Mouse (Mus musculus) forebrain, embryonic 14.5 days (tissue): ENCODE data around the gene March5. TPM values are rescaled to one million over a fixed set of nuclear protein-coding genes. Genes with fewer than 3 reads are reported as not detected.
A peak's percentile ranks its signal among the peaks of the same experiment; 100 is the strongest.

ENCODE experiments used
- ATAC-seq: fragments of 200-750 bp; cut with Nextera tagmentation; 2 replicates; pipeline ENCODE4 v1.8.0; 2017; ENCODE audit warnings: mild to moderate bottlenecking, moderate library complexity
- DNase-seq: peaks from one replicate; pipeline ENCODE4 v3.0.0-alpha.2; 2015; ENCODE audit warnings: low spot score
- H3K27ac ChIP-seq: fragments of 300-500 bp; sonication (generic); 2 replicates; pipeline ENCODE4 v1.5.1; 2014; ENCODE audit warnings: low read depth, mild to moderate bottlenecking, control low read depth, low read length, moderate library complexity
- H3K27me3 ChIP-seq: fragments of 300-500 bp; sonication (generic); replicated peaks from 2 replicates; pipeline ENCODE4 v1.6.1; 2014; ENCODE audit warnings: low read length, control low read depth, mixed read lengths; ENCODE audit not compliant: control insufficient read depth, insufficient read depth
- H3K36me3 ChIP-seq: fragments of 300-500 bp; sonication (generic); 2 replicates; pipeline ENCODE4 v1.6.1; 2014; ENCODE audit warnings: low read length, control low read depth; ENCODE audit not compliant: control insufficient read depth, insufficient read depth
- H3K4me1 ChIP-seq: fragments of 300-500 bp; sonication (generic); 2 replicates; pipeline ENCODE4 v1.6.1; 2014; ENCODE audit warnings: antibody characterized with exemption, low read length, control low read depth; ENCODE audit not compliant: control insufficient read depth, insufficient read depth
- H3K4me2 ChIP-seq: fragments of 300-500 bp; sonication (generic); 2 replicates; pipeline ENCODE4 v1.6.1; 2014; ENCODE audit warnings: mild to moderate bottlenecking, control low read depth, low read length
- H3K4me3 ChIP-seq: fragments of 300-500 bp; sonication (generic); 2 replicates; pipeline ENCODE4 v1.5.1; 2014; ENCODE audit warnings: low read depth, low read length, control low read depth
- H3K9ac ChIP-seq: fragments of 300-500 bp; sonication (generic); 2 replicates; pipeline ENCODE4 v1.6.1; 2014; ENCODE audit warnings: mild to moderate bottlenecking, low read length, control low read depth, moderate library complexity
- H3K9me3 ChIP-seq: fragments of 300-500 bp; sonication (generic); replicated peaks from 2 replicates; pipeline ENCODE4 v1.6.1; 2016; ENCODE audit warnings: low read length, control low read depth, mixed read lengths; ENCODE audit not compliant: control insufficient read depth
- WGBS: fragments of 180-500 bp; shearing (Covaris S2); extraction: QIAGEN DNeasy Blood & Tissue Kit; methylation state at CpG from one replicate; pipeline ENCODE4 v1.1.7; 2014; 5-methylcytosine and 5-hydroxymethylcytosine counted together
- polyA plus RNA-seq: library from polyadenylated mRNA; unstranded; fragments of >200 nt; fragmentation: Nextera tagmentation; extraction: Ambion mirVana; gene quantifications from 2 replicates; pipeline ENCODE4 v1.2.1, GENCODE M21; 2014

The March5 gene
- polyA plus RNA-seq, 1 experiment from 2014 or later, result 143 TPM

DNA sequence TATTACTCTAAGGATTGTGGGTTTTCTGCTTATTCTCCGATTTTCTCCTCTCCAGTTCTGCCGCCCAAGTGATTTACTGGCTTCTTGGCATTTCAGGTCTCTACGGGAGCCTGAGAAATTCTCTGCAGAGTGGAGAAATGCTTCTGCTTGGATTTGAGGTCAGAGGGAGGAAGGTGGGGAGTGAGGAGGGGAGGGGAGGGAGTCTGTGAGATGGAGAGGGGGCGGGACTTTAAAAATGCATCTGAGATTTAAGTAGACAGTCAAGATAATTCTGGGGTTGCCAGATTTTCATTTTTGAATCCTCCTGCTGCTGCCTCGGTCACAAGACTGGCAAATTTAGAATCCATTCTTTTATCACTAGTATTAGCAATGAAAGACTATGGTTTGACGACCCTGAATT lies 31.4 kb upstream of the March5 start:
- WGBS, result 9% methylated on average over 6 of the region's 6 CpGs
- H3K9me3 ChIP-seq, result no peaks in the 10 kb centered on the region

DNA sequence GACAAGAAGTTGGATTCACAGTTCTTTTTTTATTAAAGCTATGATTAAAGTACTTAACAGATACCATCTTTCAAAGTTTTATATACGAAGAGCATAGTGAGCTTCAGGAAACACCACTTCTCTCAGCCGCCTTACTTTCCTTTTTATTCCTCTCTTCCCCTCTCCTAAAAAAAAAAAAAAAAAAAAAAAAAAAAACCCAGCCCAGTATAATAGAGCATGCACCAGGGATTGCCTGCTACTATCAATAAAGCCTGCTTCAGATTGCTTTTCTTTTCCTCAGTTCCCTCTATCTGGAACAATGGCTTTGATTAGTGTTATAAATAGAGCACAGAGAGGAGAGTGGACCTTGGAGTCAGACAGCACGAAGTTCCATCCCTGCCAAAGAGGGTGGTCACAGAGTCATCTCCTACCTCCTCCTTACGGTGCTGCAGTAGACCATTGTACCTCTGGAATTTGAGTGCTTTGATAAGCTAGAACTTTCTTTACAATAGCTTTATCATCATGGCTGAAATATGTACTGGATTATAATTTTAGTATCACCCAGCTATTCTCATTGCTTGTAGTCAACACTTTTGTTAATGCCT lies 30.4 kb upstream of the March5 start:
- H3K4me3 ChIP-seq, result peak overlapping the region; percentile 23
- H3K4me2 ChIP-seq, result peak overlapping the region; percentile 47
- no peaks in the 10 kb centered on the region for H3K36me3 ChIP-seq
- H3K27me3 ChIP-seq, result peaks cover 7% of the 10 kb centered on the region
- H3K9me3 ChIP-seq, result no peaks in the 10 kb centered on the region
- ATAC-seq, result no peak
- H3K9ac ChIP-seq, result 0 out of 2 replicates have a peak overlapping the region, but pooled peaks have one; percentile 35
- no peak overlapping the region for H3K27ac ChIP-seq
- 46% methylated on average over 4 of the region's 4 CpGs for WGBS
- H3K4me1 ChIP-seq, result peaks cover 12% of the 10 kb centered on the region; the same call in 1 of the 2 replicates
- no peak for DNase-seq

More for the DNA sequence above, 31.4 kb upstream of the March5 start:
- DNase-seq (peak; percentile 46), ATAC-seq (no peak)
- Histone ChIP-seq H3K9ac (no peak overlapping the region), H3K4me2 (peak overlapping the region; percentile 100), H3K27ac (no peak overlapping the region), H3K4me1 (peaks cover 12% of the 10 kb centered on the region; the same call in 1 of the 2 replicates), H3K27me3 (peaks cover 7% of the 10 kb centered on the region), H3K4me3 (peak overlapping the region; percentile 69), H3K36me3 (no peaks in the 10 kb centered on the region)

DNA sequence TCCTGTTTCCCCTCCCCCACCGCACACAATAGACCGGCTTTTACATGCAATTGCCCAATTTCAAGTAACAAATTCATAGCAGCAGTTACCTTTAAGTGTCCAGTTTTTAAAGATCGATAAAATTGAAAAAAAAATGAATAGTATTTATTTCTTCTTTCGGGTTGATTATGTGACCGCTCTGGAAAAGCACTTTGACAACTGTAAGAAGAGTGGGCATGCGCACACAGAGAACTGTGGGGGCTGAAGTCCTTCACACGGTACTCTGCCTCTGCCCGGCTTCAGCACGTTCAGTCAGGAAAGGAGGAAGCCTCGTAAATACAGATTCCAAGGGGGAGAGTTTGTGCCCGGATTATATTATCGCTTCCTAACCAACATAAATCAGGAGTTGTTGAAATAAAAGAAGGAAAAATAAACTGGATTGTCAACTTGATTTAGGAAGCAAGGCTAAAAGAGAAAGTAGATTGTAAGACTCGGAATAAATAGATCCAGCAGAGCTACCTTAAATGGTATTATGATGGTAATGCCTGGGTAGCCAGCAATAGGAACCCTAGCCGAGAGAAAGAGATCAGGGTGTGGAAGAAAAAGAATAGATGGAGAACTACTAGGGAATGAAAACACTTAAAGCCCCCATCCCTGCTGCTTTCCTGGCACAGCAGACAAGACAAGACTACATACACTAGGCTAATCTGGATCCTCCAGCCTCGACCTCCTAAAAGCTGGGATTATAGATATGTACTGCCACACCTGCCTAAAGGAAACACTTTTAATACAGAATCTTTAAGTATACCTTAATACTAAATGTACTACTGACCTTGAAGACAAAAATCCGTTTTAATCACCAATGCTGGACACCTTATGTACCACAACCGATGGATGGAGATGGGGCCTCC lies 29.3 kb upstream of the March5 start:
- Histone ChIP-seq H3K4me2 (peak overlapping the region; percentile 44), H3K27me3 (peaks cover 2% of the 10 kb centered on the region), H3K27ac (no peak overlapping the region), H3K9me3 (no peaks in the 10 kb centered on the region), H3K9ac (0 out of 2 replicates have a peak overlapping the region, but pooled peaks have one; percentile 6), H3K36me3 (no peaks in the 10 kb centered on the region), H3K4me3 (peak overlapping the region; percentile 36), H3K4me1 (peaks cover 7% of the 10 kb centered on the region; the same call in 1 of the 2 replicates)
- 14% methylated on average over 17 of the region's 17 CpGs for WGBS
- DNase-seq (peak; percentile 92), ATAC-seq (peak; percentile 76)

DNA sequence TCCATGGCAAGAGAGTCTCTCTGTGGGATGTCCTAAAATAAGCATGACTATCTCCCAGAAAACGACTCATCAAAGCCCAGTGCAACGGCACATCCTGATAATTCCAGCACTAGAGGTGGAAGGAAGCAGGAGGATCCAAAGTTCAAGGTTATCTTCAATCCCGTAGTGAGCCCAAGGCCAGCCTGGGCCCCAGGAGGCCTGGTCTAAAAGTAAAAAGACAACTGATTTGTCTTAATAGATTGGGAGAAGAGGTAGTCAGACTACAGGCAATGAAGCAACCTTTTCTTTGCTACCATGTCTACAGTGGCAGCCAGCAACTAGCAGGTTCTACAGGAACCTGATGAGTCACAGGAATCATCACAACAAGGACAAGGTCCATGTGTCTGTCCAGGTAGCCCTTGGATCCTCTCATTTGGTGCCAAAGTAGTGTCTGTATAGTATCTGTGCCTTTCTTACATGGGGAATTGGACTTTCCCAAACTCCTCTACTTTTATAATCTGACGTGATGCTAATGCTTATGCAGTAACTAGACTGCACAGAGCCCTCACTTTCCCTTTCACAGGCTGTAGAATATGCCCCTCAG lies 18.9 kb upstream of the March5 start:
- Histone ChIP-seq H3K4me2 (no peak overlapping the region), H3K27me3 (no peaks in the 10 kb centered on the region), H3K36me3 (no peaks in the 10 kb centered on the region), H3K4me3 (no peak overlapping the region), H3K9me3 (no peaks in the 10 kb centered on the region), H3K4me1 (no peaks in the 10 kb centered on the region), H3K9ac (no peak overlapping the region), H3K27ac (no peak overlapping the region)
- DNase-seq (no peak), ATAC-seq (no peak)
- 78% methylated on average over 4 of the region's 4 CpGs for WGBS

DNA sequence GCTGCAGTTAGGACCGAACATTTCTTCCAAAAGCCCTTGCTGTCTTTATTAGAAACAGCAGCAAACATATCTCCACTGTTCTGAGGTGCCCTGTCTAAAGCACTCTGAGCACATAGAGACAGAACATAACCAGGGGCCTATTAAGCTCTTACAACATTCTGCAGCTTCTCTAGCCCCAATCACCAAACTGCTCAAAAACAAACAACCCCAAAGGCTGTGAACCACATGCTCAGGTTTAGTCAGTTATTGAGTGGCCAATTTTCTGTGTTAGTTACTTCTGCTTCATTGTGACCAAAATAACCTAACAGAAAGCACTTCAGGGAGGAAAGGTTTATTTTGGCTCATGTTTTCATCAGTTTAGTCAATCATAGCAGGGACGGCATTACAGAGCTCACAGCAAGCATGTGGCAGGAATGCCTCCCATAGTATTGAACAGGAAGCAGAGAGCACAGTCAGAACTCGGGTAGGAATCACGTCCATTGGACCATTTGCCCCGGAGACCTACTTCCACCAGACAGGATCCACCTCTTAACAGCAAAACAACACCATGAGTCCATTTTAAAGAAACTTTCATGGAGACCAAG lies 14.8 kb upstream of the March5 start:
- no peak overlapping the region for H3K4me2 ChIP-seq
- no peak overlapping the region for H3K4me3 ChIP-seq
- DNase-seq, result no peak
- 86% methylated on average over 5 of the region's 5 CpGs for WGBS
- ATAC-seq, result no peak
- H3K27ac ChIP-seq, result no peak overlapping the region
- H3K9ac ChIP-seq, result no peak overlapping the region
- H3K27me3 ChIP-seq, result no peaks in the 10 kb centered on the region
- H3K36me3 ChIP-seq, result no peaks in the 10 kb centered on the region
- H3K9me3 ChIP-seq, result no peaks in the 10 kb centered on the region
- no peaks in the 10 kb centered on the region for H3K4me1 ChIP-seq

DNA sequence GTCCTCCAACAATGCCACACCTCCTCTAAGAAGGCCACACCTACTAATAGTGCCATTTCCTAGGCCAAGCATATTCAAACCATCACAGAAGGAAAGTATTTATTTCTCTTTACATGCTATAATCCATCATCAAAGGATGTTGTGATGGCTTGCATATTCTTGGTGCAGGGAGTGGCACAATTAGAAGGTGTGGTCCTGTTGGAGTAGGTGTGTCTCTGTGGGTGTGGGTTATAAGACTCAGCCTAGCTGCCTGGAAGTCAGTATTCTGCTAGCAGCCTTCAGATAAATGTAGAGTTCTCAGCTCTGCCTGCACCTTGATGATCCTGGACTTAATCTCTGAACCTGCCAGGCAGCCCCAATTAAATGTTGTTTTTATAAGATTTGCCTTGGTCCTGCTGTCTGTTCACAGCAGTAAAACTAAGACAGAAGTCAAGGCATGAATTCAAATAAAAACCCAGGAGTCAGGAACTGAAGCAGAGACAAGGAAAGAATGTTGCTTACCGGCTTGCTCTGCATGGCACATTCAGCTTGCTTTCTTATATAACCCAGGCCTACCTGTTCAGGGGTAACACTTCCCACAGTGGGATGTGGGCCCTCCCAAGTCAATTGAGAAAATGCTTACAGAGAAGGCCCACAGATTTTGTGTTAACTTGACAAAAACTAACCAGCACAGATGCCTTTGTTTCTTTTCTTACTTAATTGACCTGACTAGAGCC lies 9.0 kb upstream of the March5 start:
- 77% methylated on average over 1 of the region's 1 CpGs for WGBS
- no peak for ATAC-seq

DNA sequence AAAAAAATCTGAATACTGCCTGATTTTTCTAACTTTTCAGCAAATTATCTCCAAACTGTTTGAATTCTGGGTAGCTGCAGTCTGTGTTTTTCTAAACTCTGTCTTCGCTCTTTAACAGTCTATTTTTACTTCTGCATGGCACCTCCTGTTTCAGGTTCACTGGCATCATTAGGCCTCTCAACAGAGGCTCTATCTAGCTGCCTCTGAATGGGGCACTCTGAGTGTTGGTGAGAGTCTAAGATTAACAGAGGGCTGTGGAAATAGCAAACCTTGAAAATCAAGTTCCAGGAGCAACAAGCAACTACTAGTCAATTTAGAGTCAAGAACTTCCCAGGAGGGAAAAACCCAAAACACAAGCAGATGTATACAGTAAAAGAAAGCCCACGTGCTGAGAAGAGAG lies 7.5 kb upstream of the March5 start:
- DNase-seq, result no peak
- no peak overlapping the region for H3K4me3 ChIP-seq
- 84% methylated on average over 2 of the region's 2 CpGs for WGBS
- H3K4me2 ChIP-seq, result no peak overlapping the region
- no peaks in the 10 kb centered on the region for H3K9me3 ChIP-seq
- no peak overlapping the region for H3K27ac ChIP-seq
- H3K4me1 ChIP-seq, result no peaks in the 10 kb centered on the region
- no peak for ATAC-seq
- no peaks in the 10 kb centered on the region for H3K36me3 ChIP-seq
- no peaks in the 10 kb centered on the region for H3K27me3 ChIP-seq
- H3K9ac ChIP-seq, result no peak overlapping the region

More for the DNA sequence above, 9.0 kb upstream of the March5 start:
- H3K4me1 ChIP-seq, result no peaks in the 10 kb centered on the region
- no peak overlapping the region for H3K27ac ChIP-seq
- DNase-seq, result no peak
- no peaks in the 10 kb centered on the region for H3K36me3 ChIP-seq
- H3K4me3 ChIP-seq, result no peak overlapping the region
- H3K9me3 ChIP-seq, result no peaks in the 10 kb centered on the region
- H3K27me3 ChIP-seq, result no peaks in the 10 kb centered on the region
- no peak overlapping the region for H3K9ac ChIP-seq
- H3K4me2 ChIP-seq, result no peak overlapping the region

DNA sequence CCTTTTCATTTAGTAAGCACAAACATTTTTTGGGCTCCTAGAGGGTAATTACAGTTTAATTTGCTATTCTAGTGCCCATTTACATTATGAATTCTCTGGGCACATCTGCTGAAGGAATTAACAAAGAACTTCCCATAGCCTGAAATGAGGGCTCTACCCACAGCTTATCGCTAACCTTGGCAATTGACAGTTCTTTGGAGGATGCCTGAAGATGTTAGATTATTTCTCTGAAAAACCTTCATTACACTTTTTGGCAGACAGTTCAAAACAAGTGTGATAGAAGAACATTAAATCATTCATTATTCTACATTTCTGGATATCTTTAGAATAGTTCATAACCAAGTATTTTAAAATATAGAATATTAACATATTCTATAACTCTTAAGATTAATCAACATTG lies 4.0 kb upstream of the March5 start:
- Histone ChIP-seq H3K9ac (no peak overlapping the region), H3K27me3 (no peaks in the 10 kb centered on the region), H3K4me1 (peaks cover under 1% of the 10 kb centered on the region; the same call in 1 of the 2 replicates), H3K4me2 (no peak overlapping the region), H3K4me3 (no peak overlapping the region), H3K27ac (no peak overlapping the region), H3K36me3 (no peaks in the 10 kb centered on the region), H3K9me3 (no peaks in the 10 kb centered on the region)
- no peak for DNase-seq
- ATAC-seq, result no peak
- WGBS, result 94% methylated on average over 1 of the region's 1 CpGs
